Mouse (Mus musculus) CH12.LX (cell line): ENCODE measurements around the gene Tgm1.

Experiments used
- CTCF ChIP-seq, 2 experiments: IDR thresholded peaks in 1 of 2; conservative IDR thresholded peaks in 1 of 2; 2 replicates each; pipeline ENCODE4 v1.5.1; 2011 to 2012; ENCODE audit warnings: low read depth in 2 of 2, low read length in 2 of 2, improper control_type of control experiment in 1 of 2, inconsistent platforms in 1 of 2, mild to moderate bottlenecking in 1 of 2, moderate library complexity in 1 of 2
- KAT2A ChIP-seq: IDR thresholded peaks from 2 replicates; pipeline ENCODE4 v1.6.1; 2012; ENCODE audit warnings: low read length, improper control_type of control experiment, inconsistent platforms; ENCODE audit not compliant: insufficient replicate concordance

DNA sequence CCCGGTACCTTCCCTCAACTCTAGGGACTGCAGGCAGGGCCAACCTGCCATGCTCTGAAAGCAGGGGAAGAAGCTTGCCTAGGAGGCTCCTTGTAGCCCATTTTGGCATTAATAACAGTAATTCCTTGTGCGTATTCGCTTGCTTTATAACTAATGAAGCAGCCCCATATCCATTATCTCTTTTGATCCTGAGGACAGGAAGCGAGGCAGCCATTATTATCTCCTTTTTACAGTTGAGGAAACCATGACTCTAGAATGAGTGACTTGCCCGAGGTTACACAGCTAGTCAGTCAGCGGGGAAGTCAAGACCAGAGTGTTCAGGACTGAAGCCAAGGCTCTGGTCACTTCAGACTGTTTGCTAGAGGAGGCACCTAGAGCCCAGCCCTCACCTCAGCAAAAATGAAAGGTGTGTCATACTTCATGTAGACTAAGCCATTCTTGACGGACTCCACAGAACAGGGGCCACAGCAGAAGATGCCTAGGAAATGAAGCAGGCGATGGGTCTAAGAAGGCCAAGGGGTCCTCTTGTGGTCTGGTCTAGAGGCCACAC lies 7.6 kb downstream of the Tgm1 start:
- TF ChIP-seq KAT2A, result no peak
- TF ChIP-seq CTCF (conservative IDR thresholded peaks at IDR 0.05 in 1 of 2, IDR thresholded peaks at IDR 0.05 in 1 of 2; ENCODE audit: low read depth in 2 of 2, low read length in 2 of 2), result no peak
